Mouse (Mus musculus) Patski (cell line): ENCODE results near the gene Wfikkn1. TPM values are rescaled to one million over a fixed set of nuclear protein-coding genes. Genes with fewer than 3 reads are reported as not detected.

Experiments
- ATAC-seq: fragments of 100-300 bp; one replicate; pipeline ENCODE4 v1.8.0; 2021
- CTCF ChIA-PET: fragments of 350-600 bp; sonication (Branson Sonifier 250); formaldehyde crosslinking; loops from one replicate; lab custom pipeline; 2022; ENCODE audit warnings: inconsistent platforms; lab: Charles Lee
- POLR2A ChIA-PET: fragments of 350-600 bp; sonication (Branson Sonifier 250); formaldehyde crosslinking; loops from one replicate; lab custom pipeline; 2022; ENCODE audit warnings: antibody characterized with exemption, inconsistent platforms; lab: Charles Lee
- DNase-seq: peaks from one replicate; pipeline ENCODE4 v3.0.0-alpha.2; 2011; ENCODE audit warnings: low read depth, low spot score
- H3K27me3 ChIP-seq: fragments of 371-371 bp; one replicate; pipeline ENCODE4 v1.5.1; 2021
- CTCF ChIP-seq: fragments of 100-300 bp; IDR thresholded peaks from one replicate; pipeline ENCODE4 v1.5.1; 2021
- in situ Hi-C: fragments of 300-500 bp; cut with MboI; formaldehyde crosslinking; loops from 3 replicates; pipeline ENCODE4 v1.11.1; 2018; ENCODE audit warnings: low pct_unique_long_range_greater_than_20kb, mixed read lengths
- polyA plus RNA-seq: library from polyadenylated mRNA; unstranded; gene quantifications from one replicate; pipeline ENCODE4 v1.2.3, GENCODE M21; 2021

Gene Wfikkn1
- polyA plus RNA-seq, 1 experiment from 2014 or later = 0.35 TPM

DNA sequence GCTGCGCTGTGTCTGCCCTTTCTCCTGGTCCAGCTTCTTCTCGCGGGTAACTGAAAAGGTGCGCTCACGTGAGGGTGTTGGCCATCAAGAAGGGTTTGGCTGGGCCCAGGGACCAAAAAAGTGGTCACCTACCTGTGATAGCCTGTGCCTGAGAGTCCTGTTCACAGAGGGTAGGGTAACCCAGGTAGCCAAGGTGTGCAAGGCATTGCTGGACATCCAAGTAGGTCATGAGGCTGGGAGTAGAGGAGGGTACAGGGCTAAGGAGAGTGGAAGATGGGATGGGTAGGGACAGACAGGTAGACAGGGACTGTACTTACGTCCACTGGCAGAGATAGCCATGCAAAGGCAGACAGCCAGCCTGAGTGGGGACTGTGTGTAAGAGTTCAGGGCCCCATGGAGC, 40.1 kb downstream of the Wfikkn1 start:
- ChIA-PET POLR2A (interaction anchor here (1.2 kb wide), 1 partner anchor 21 kb away, joined by 3 read pairs; the partner anchor contains the start of gene Wdr90), CTCF (no interaction called here)
- TF ChIP-seq CTCF = no peak
- no peaks in the 10 kb centered on the region for H3K27me3 ChIP-seq
- ATAC-seq (no peak), DNase-seq (no peak)
- in situ Hi-C loops = no loop called here

DNA sequence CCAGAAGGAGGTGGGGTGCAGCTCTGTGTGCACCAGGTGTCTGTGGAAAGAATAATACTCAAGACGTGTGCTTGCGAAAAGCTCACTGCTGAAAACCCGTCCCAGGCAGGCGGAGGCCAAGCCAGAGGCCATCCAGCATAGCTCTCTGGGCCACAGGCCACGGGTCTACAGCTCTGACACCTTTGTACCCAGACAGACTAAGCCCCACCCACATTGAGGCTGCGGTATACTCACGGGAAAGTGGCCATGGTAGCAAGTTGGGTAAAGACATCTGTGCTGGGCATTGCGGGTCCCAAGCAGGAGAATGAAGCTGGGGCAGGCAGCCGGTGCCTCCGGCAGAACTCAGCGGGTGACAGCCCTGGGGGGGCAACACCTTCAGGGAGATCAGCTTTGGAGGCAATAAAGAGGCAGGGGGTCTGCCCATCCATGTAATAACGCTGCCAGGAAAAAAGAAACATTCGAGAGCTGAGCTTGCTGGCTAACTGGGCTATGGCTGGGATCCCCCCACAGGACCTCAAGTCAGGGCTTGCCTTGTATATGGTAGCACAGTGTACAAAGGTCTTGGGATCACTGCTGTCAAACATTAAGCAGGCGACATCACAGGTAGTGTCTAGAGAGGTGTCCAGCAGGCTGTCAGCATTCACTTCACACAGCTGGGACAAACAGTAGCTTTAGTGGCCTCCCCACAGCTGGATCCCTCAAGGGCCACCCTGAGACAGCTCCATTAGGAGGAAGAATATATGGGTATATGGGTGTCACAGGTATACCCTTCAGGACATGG, 41.0 kb downstream of the Wfikkn1 start:
- POLR2A ChIA-PET = interaction anchor here (0.6 to 1.2 kb wide), 2 partner anchors 14 to 22 kb away, joined by 3 read pairs; partner anchors contain the start of gene Wdr90
- in situ Hi-C loops = no loop called here

DNA sequence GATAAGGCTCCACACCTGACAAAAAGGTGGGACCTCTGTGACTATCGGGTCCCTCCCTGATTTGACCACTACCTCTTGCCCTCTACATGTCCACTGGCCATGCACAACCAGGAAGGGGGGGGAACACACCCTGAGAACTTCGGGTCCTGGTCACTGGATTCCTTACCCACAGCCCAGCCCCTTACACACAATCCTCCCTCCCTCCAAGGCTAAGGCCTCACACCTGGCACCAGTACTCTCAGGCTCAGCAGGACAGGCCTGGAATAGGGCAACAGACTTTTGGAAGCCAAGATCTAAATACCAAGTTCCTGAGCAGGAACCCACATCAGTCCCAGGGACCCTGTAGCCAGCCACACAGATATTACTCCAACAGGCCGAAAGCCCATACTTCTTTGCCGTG, 41.8 kb downstream of the Wfikkn1 start:
- no peaks in the 10 kb centered on the region for H3K27me3 ChIP-seq
- no peak for TF ChIP-seq CTCF
- ATAC-seq (no peak), DNase-seq (no peak)
- ChIA-PET POLR2A (interaction anchor here (0.6 kb wide), 1 partner anchor 14 kb away, joined by 3 read pairs; no protein-coding TSS in a partner anchor), CTCF (no interaction called here)
- in situ Hi-C loops = no loop called here

More for the DNA sequence above, 41.0 kb downstream of the Wfikkn1 start:
- CTCF ChIA-PET = no interaction called here
- no peak for TF ChIP-seq CTCF
- no peak for ATAC-seq
- no peak for DNase-seq
- H3K27me3 ChIP-seq = no peaks in the 10 kb centered on the region

DNA sequence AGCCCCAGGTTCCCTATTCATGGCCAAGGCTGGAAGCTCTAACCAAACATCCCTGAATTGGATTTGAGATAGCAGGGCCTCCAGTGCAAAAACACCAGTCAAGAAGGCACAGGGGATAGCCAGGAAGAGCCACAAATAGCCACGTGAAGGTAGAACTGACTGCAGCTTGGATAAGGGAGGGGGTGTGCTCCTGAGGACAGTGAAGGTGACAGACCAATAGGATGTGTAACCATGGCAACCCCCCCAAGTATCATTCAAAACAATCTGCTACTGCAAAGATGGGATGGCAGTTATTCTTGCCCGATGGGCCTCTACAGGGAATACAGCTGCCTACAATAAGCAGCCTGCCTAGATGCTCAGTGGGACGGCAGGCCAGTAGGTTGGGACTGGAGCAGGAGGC, 43.1 kb downstream of the Wfikkn1 start:
- ATAC-seq (no peak), DNase-seq (no peak)
- TF ChIP-seq CTCF = no peak
- ChIA-PET CTCF (no interaction called here), POLR2A (interaction anchor here (0.6 to 2.2 kb wide), 5 partner anchors 9 to 58 kb away, joined by 3 to 7 read pairs (median 4); partner anchors contain the start of gene Wdr90)
- in situ Hi-C loops = no loop called here
- no peaks in the 10 kb centered on the region for H3K27me3 ChIP-seq

DNA sequence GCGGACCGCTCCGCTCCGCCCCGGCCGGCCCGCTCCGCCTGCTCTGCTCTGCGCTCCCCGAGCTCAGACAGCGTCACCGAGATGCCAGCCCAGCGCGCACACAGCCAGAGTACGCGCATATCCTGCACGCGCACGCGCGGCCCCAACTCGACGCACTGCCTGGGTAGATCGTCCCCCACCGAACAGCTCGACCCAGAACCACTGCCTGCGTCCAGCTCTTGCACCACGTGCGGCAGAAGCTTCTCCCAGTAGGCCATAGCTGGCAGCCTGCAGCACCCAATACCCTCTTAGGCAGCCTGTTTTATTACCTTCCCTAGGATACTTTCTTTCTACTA, 43.6 kb downstream of the Wfikkn1 start, which contains the start of gene Rhbdl1:
Gene Rhbdl1, minus strand, starts transcription at position 220 of the 335 bp plus-strand sequence.
- in situ Hi-C loops = no loop called here
- no peak for TF ChIP-seq CTCF
- CTCF ChIA-PET = no interaction called here
- H3K27me3 ChIP-seq = no peaks in the 10 kb centered on the region
- POLR2A ChIA-PET = interaction anchor here (0.6 to 2.2 kb wide), 6 partner anchors 9 to 58 kb away, joined by 3 to 7 read pairs (median 4); partner anchors contain the start of gene Wdr90
- DNase-seq (no peak), ATAC-seq (no peak)

DNA sequence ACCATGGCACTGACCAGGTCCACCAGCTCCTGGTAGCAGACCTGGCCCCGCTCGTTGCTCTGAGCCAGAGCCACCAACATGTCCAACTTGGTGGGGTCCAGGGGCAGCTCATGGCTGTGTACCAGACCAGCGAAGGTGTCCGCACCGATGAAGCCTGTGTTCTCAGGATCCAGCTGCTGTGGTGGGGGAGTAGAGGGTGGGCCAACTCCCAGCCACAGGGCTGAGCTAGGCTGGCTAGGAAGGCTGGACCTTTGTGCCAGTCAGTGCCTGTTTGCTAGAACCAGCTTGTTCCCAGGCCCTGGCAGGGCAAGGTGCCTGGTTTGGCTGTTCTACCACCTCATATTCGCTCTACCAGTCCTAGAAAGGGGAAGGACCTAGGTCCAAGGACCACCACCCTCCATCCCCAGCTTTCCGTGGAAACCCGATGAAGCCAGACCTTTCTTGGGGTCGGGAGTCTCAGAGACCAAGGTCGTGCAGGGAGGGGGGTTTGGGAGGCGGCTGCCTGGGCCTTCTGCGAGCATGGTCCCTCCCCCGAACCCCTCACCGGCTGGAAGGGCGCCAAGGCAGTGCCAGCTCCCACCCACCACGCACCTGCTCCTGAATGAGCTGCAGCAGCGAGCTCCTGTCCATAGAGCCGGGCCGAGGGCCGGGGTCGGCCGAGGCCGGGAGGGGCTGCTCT, 44.1 kb downstream of the Wfikkn1 start:
- ChIA-PET POLR2A (interaction anchor here (1.1 to 2.2 kb wide), 3 partner anchors 8 to 25 kb away, joined by 3 to 7 read pairs (median 4); partner anchors contain the start of gene Wdr90), CTCF (no interaction called here)
- TF ChIP-seq CTCF = no peak
- in situ Hi-C loops = no loop called here
- no peak for DNase-seq
- ATAC-seq = no peak
- no peaks in the 10 kb centered on the region for H3K27me3 ChIP-seq

DNA sequence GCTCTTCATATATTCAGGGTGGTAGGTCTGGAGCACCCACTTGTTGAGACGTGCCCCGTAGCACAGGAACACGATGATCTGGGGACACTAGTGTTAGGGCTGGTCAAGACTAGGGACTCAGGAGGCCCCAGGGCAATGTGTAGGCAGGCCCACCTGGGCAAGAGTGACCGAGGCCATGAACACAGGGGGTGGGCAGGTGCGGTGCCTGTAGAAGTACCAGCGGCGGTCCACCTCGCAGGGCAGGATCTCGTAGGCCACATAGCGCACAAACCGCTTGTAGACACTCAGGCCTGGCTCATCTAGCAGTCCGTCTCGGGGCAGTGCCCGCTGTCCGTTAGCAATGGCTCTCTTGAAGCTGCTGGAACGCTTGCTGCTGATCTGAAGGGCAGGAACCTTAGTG, 44.8 kb downstream of the Wfikkn1 start:
- ChIA-PET CTCF (no interaction called here), POLR2A (interaction anchor here (1.6 to 2.2 kb wide), 3 partner anchors 8 to 54 kb away, joined by 3 to 7 read pairs (median 4); partner anchors contain the start of gene Wdr90)
- no peaks in the 10 kb centered on the region for H3K27me3 ChIP-seq
- in situ Hi-C loops = no loop called here
- no peak for ATAC-seq
- TF ChIP-seq CTCF = no peak
- DNase-seq = no peak

DNA sequence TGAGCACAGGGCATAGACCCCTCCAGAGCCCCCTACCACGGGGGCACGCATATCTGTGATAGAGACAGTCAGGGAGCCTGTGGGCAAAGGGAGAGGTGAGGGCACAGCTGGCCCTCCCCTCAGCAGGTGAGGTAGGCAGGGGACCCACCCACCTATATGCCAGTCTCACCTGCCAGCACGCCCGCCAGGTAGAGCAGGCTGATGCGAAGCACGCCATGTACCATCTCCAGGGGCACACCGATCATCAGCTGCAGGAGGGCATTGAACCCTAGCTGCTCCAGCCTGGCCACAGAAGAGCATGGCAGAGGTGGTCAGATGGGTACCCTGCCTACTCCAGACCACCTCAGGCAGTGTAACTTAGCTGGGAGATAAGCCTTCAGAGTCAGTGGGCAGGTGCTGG, 45.4 kb downstream of the Wfikkn1 start:
- TF ChIP-seq CTCF = no peak
- CTCF ChIA-PET = no interaction called here
- in situ Hi-C loops = no loop called here
- POLR2A ChIA-PET = interaction anchor here (1.6 kb wide), 1 partner anchor 53 kb away, joined by 3 read pairs; no protein-coding TSS in a partner anchor
- no peaks in the 10 kb centered on the region for H3K27me3 ChIP-seq
- ATAC-seq = no peak
- no peak for DNase-seq

DNA sequence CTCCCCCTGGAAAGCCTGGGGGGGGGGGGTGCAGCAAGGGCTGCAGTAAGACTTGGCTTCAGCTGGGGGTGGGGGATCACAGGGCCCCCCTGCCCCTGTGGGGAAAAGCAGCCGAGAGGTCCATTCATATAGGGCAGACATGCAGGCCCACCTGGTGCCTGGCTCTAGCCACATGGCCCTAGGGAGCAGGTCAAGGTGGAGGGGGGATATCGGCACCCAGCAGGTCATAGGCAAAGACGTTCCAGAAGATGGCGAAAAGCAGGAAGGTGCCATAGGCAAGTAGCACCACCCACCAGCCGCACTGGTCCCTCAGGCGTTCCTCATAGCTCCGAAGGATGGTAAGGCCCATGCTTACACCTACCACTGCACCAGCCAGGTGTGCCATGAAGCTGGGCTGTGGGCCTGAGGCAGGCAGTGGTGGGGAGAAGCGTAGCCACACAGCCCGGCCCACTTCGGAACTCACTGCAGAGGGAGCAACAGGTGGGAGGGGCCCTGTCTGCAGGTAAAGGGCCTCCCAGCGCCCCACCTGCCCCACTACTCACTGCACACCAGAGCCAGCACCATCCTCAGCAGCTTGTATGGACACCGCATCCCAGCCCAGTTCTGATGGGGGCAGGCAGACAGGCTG, 45.9 kb downstream of the Wfikkn1 start:
- CTCF ChIA-PET = interaction anchor here (0.6 kb wide), 1 partner anchor 21 kb away, joined by 3 read pairs; no protein-coding TSS in a partner anchor
- DNase-seq = no peak
- in situ Hi-C loops = no loop called here
- H3K27me3 ChIP-seq = no peaks in the 10 kb centered on the region
- ATAC-seq = no peak
- no peak for TF ChIP-seq CTCF
- POLR2A ChIA-PET = interaction anchor here (1.6 kb wide), 2 partner anchors 22 to 53 kb away, joined by 3 to 4 read pairs; no protein-coding TSS in a partner anchor

DNA sequence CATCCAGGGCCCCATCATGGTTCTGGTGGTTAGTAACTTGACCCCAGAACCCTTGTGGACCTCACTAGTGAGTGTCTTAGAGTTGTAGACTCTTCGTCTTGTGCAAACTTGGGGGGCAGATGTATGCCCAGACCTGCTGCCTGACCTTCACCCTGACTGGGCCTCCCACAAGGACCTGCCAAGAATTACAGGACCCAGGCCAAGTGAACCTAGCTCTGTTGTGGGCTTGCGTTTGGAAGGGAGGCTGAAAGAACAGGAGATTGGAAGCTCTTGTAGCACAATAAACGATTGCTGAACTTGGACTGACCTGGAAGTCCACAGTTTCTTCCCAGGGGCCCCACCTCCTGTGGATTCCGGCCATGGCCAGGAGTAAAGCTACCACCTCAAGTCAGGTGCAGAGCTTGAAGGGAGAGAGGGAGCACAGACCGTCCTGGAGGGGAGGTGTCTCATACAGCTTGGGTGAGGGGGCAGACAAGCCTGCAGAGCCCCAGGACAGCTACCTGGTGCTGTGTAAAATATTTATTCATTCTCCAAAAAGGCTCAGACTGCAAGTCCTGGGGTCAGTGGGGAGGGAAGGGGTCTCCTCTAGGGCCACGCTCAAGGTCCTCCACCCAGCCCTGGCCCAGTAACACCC, 46.6 kb downstream of the Wfikkn1 start:
- ChIA-PET POLR2A (interaction anchor here (0.9 to 1.8 kb wide), 5 partner anchors 8 to 52 kb away, joined by 3 to 7 read pairs (median 4); partner anchors contain the start of genes Fbxl16, Gm20683 and Rhot2), CTCF (interaction anchor here (0.6 kb wide), 1 partner anchor 21 kb away, joined by 3 read pairs; no protein-coding TSS in a partner anchor)
- no peak for TF ChIP-seq CTCF
- no peak for DNase-seq
- in situ Hi-C loops = no loop called here
- no peaks in the 10 kb centered on the region for H3K27me3 ChIP-seq
- ATAC-seq = no peak
